In genomic region chr7:73185591-73185990, GRCm38 (mm10) we compare ENCODE assay signal across 13 mouse cellular contexts.
DNase-seq lines count a peak whose midpoint lies in the region; ATAC-seq lines count a peak whose summit lies in the region.
"Had no signal": no experiment of that assay in that cellular context is flagged by ENCODE, and none has a peak within 500 bp of the region (broad histone marks: within the 10 kb centered on the region; RNA-seq: fewer than 3 reads in every experiment).

No protein-coding gene starts in this region.

- H3K27me3 ChIP-seq in hindbrain, embryonic 12.5 days: no peaks in the 10 kb centered on the region
- no peaks in the 10 kb centered on the region for H3K27me3 ChIP-seq in midbrain, embryonic 14.5 days (ENCODE audit: control insufficient read depth, insufficient read depth, low read length)

- H3K4me3 ChIP-seq in hindbrain, embryonic 12.5 days: no peak overlapping the region
- no peak overlapping the region for H3K4me3 ChIP-seq in midbrain, embryonic 14.5 days (replicated peaks; ENCODE audit: low read depth, low read length)

- H3K4me1 ChIP-seq in hindbrain, embryonic 12.5 days: peaks cover 21% of the 10 kb centered on the region
- peaks cover 31% of the 10 kb centered on the region for H3K4me1 ChIP-seq in midbrain, embryonic 14.5 days (ENCODE audit: control insufficient read depth, insufficient read depth, low read length)

- H3K9me3 ChIP-seq in hindbrain, embryonic 12.5 days (replicated peaks): no peaks in the 10 kb centered on the region
- no peaks in the 10 kb centered on the region for H3K9me3 ChIP-seq in midbrain, embryonic 14.5 days (ENCODE audit: control insufficient read depth, low read length)

- 58% methylated on average over 5 of the region's 5 CpGs for WGBS in hindbrain, embryonic 12.5 days
- 24% methylated on average over 5 of the region's 5 CpGs for WGBS in midbrain, embryonic 14.5 days

- DNase-seq in right cerebral cortex, postnatal 4 days: peak; percentile 11
- DNase-seq in right cerebral cortex, adult 18-20 months: no peak
- DNase-seq in midbrain, embryonic 14.5 days: no peak
- DNase-seq in gastrocnemius, postnatal 36 days: no peak
- no peak for DNase-seq in kidney, adult 8-10 months
- DNase-seq in adrenal gland, adult (ENCODE audit: inconsistent age in 2 of 2, low spot score in 1 of 2): no peak
- DNase-seq: adrenal gland, postnatal 14 days; cerebellum, postnatal 36 days; gastrocnemius, postnatal 25 days; lung, postnatal 10 days; thymus, postnatal 14 days had no signal

- intact Hi-C loops in gastrocnemius, postnatal 36 days (cut with DNase I): no loop called here

- no peak overlapping the region for H3K4me2 ChIP-seq in hindbrain, embryonic 12.5 days (replicated peaks)
- H3K4me2 ChIP-seq in midbrain, embryonic 14.5 days (ENCODE audit: low read length): peak overlapping the region; percentile 27

- H3K36me3 ChIP-seq in hindbrain, embryonic 12.5 days: no peaks in the 10 kb centered on the region
- no peaks in the 10 kb centered on the region for H3K36me3 ChIP-seq in midbrain, embryonic 14.5 days (ENCODE audit: control insufficient read depth, insufficient read depth, low read length)

- ATAC-seq in hindbrain, embryonic 12.5 days (ENCODE audit: low FRiP score): peak; percentile 26; the same call in 1 of the 2 replicates
- peak; percentile 28; the same call in 1 of the 2 replicates for ATAC-seq in midbrain, embryonic 14.5 days (ENCODE audit: low FRiP score, low TSS enrichment)

- H3K9ac ChIP-seq in hindbrain, embryonic 12.5 days: no peak overlapping the region
- no peak overlapping the region; the same call in 1 of the 2 replicates for H3K9ac ChIP-seq in midbrain, embryonic 14.5 days (replicated peaks; ENCODE audit: low read length)
- H3K9ac ChIP-seq: liver, embryonic 14.5 days had no signal

- H3K27ac ChIP-seq in hindbrain, embryonic 12.5 days: peak overlapping the region; percentile 86
- H3K27ac ChIP-seq in midbrain, embryonic 14.5 days (replicated peaks; ENCODE audit: low read depth, low read length): peak overlapping the region; percentile 82
- H3K27ac ChIP-seq: liver, embryonic 14.5 days had no signal
